Mouse (Mus musculus): Measurements from ENCODE around the gene Gpr108. TPM values are rescaled to one million over a fixed set of nuclear protein-coding genes. Genes with fewer than 3 reads are reported as not detected.
"Not testable (repeated sequence)": the region's sequence is repeated elsewhere in the genome, so short reads cannot be mapped to it uniquely, and the experiment has no call there.

Gene Gpr108
- polyA plus RNA-seq, 1 experiment from 2014 or later = 16.2 TPM

DNA sequence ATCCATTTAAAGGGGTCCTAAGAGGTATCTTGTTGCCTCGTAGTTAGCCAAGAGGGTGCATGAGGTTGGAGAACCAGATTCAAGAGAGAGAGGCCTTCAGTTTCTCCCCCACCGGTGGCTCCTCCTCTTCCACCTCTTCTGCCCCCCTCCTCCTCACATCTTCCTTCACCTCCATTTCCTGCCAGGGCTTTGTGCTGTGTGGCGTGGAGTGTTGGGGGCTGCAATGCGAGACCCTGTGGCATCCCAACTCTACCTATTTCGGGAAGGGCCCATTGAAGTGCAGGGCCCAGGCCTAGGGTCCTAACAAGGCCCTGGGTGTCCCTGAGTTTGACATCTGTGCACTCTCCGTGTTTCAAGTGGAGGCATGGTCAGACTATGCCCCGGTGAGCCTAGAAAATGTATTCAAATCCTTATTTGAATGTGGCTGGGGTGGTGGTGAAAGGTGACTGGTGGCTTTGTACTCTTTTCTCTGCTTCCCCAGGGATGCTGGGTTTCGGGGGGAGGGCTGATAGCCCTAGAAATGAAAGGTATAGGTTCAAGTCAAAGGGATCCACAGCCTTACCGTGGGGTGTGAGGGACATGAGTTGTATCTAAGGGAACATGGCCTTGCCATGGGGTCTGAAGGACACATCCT, 31.5 kb upstream of the Gpr108 start:
- Histone ChIP-seq H3K4me2 (replicated peaks; ENCODE audit: low read depth) (no peak overlapping the region; the same call in 1 of the 2 replicates), H3K4me1 (replicated peaks; ENCODE audit: control insufficient read depth, insufficient read depth, low read length) (0 out of 2 replicates have a peak, but pooled peaks cover 6% of the 10 kb centered on the region), H3K9ac (ENCODE audit: low read depth, low read length) (no peak overlapping the region), H3K36me3 (ENCODE audit: control insufficient read depth, insufficient read depth) (no peaks in the 10 kb centered on the region), H3K4me3 (ENCODE audit: low read depth, low read length) (no peak overlapping the region), H3K27me3 (replicated peaks; ENCODE audit: control insufficient read depth, insufficient read depth, low read length) (no peaks in the 10 kb centered on the region), H3K27ac (ENCODE audit: low read depth, low read length) (no peak overlapping the region), H3K9me3 (ENCODE audit: control insufficient read depth) (no peaks in the 10 kb centered on the region)
- ATAC-seq = no peak
- 65% methylated on average over 9 of the region's 9 CpGs for WGBS
- TF ChIP-seq CTCF (IDR thresholded peaks at IDR 0.05; ENCODE audit: low read depth) = no peak

DNA sequence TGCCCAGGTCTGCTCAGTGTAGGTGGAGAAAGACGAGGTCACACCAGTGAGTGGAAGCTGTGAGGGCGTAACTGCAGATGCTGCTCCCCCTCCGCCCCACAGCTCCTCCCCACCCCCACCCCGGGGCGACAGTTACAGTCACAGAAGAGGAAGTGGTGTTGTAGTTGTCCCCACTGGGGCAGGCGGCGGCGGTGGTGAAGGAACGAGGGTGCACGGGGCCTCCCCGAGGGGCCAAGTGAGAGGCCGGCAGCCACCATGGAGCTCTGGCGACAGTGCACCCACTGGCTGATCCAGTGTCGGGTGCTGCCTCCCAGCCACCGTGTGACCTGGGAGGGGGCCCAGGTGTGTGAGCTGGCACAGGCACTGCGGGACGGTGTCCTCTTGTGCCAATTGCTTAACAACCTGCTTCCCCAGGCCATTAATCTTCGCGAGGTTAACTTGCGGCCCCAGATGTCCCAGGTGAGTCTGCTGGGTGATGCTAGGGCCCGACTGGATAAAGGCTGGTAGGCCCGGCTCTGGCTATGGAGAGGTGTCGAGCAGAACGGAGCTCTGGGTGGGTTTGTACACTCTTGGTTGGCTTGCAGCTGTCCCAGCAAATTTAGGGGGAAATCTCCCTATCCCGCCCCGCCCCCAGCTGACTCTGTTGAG, 30.8 kb upstream of the Gpr108 start, which contains the start of gene Vav1:
TSS of gene Vav1 (plus strand) at position 158 of the 648 bp plus-strand sequence.
- Histone ChIP-seq H3K27me3 (replicated peaks; ENCODE audit: control insufficient read depth, insufficient read depth, low read length) (no peaks in the 10 kb centered on the region), H3K27ac (ENCODE audit: low read depth, low read length) (no peak within 1 kb of the TSS), H3K9me3 (ENCODE audit: control insufficient read depth) (no peaks in the 10 kb centered on the region), H3K36me3 (ENCODE audit: control insufficient read depth, insufficient read depth) (no peaks in the 10 kb centered on the region), H3K4me1 (replicated peaks; ENCODE audit: control insufficient read depth, insufficient read depth, low read length) (0 out of 2 replicates have a peak, but pooled peaks cover 6% of the 10 kb centered on the region), H3K9ac (ENCODE audit: low read depth, low read length) (no peak within 1 kb of the TSS), H3K4me3 (ENCODE audit: low read depth, low read length) (no peak within 1 kb of the TSS), H3K4me2 (replicated peaks; ENCODE audit: low read depth) (no peak within 1 kb of the TSS; the same call in 1 of the 2 replicates)
- 50% methylated on average over 26 of the region's 26 CpGs for WGBS
- ATAC-seq = no peak
- TF ChIP-seq CTCF (IDR thresholded peaks at IDR 0.05; ENCODE audit: low read depth) = no peak

DNA sequence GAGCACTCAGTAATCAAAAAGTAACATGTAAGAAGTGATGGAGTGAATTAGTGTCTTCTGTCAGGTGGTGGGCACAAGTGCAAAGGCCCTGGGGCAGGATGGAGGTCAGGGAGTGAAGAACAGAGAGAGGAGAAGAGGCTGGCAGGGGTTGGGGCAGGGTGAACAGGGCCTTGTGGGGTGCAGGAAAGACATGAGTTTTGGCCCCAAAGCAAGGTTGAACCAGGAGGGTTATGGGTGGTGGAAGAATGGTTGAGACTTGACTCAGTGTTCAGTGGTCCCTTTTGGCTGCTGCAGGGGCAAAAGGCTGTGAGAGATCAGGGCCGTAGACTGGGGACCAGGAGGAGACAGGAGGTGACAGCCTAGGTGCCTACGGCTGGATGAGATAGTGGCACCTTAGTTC, 30.3 kb upstream of the Gpr108 start:
- Histone ChIP-seq H3K36me3 (ENCODE audit: control insufficient read depth, insufficient read depth) (no peaks in the 10 kb centered on the region), H3K27me3 (replicated peaks; ENCODE audit: control insufficient read depth, insufficient read depth, low read length) (no peaks in the 10 kb centered on the region), H3K9ac (ENCODE audit: low read depth, low read length) (no peak overlapping the region), H3K4me3 (ENCODE audit: low read depth, low read length) (no peak overlapping the region), H3K9me3 (ENCODE audit: control insufficient read depth) (no peaks in the 10 kb centered on the region), H3K27ac (ENCODE audit: low read depth, low read length) (no peak overlapping the region), H3K4me1 (replicated peaks; ENCODE audit: control insufficient read depth, insufficient read depth, low read length) (0 out of 2 replicates have a peak, but pooled peaks cover 6% of the 10 kb centered on the region), H3K4me2 (replicated peaks; ENCODE audit: low read depth) (no peak overlapping the region)
- no peak for ATAC-seq
- WGBS = 75% methylated on average over 2 of the region's 2 CpGs
- TF ChIP-seq CTCF (IDR thresholded peaks at IDR 0.05; ENCODE audit: low read depth) = no peak

DNA sequence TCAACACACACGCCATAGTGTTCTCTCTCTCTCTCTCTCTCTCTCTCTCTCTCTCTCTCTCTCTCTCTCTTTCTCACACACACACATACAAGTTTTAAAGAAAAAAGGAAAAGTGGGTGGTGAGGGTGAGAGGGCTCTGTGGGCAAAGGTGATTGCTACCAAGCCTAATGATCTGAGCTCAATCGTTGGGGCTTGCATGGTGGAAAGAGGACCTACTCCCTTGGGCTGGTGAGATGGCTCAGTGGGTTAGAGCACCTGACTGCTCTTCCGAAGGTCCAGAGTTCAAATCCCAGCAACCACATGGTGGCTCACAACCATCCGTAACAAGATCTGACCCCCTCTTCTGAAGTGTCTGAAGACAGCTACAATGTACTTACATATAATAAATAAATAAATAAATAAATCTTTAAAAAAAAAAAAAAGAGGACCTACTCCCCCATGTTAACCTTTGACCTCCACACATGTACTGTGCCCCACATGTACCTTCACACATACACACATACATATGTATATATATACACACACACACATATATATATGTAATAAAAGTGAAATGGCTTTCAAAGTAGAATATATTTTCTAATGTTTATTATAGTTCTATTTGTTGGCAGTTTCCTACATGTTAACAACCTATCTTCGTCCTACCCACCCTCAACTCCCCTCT, 29.5 kb upstream of the Gpr108 start:
- 74% methylated on average over 4 of the region's 5 CpGs for WGBS
- not testable (repeated sequence) for H3K27ac ChIP-seq (ENCODE audit: low read depth, low read length); H3K36me3 ChIP-seq (ENCODE audit: control insufficient read depth, insufficient read depth); H3K4me1 ChIP-seq (replicated peaks; ENCODE audit: control insufficient read depth, insufficient read depth, low read length); ATAC-seq; H3K4me2 ChIP-seq (replicated peaks; ENCODE audit: low read depth); H3K9ac ChIP-seq (ENCODE audit: low read depth, low read length); H3K9me3 ChIP-seq (ENCODE audit: control insufficient read depth); H3K4me3 ChIP-seq (ENCODE audit: low read depth, low read length); H3K27me3 ChIP-seq (replicated peaks; ENCODE audit: control insufficient read depth, insufficient read depth, low read length)

DNA sequence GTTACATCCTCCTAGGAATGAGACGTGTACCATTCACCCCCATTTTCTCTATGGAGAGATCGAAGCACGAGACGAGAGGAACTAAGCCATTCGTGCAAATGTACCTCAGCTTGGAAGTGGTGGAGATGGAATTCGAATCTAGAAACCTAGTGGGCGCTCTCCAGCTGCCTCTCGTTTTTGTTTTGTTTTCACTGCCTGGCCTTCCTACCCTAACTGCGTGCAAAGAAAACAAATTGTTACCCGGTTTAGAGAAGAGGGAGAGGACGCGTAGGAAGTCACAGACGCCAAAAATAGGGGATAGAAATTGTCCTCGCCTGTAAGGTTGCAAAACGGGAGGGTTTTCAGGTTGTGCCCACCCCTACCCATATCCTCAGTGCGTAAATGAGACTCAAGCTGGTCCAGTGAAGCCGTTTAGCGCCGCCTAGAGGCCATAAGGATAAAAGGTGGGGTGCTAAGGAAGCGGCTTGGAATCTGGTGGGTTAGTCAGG, 28.4 kb upstream of the Gpr108 start:
- under 1% methylated on average over 20 of the region's 20 CpGs for WGBS
- 0 out of 2 replicates have a peak, but pooled peaks cover 6% of the 10 kb centered on the region for H3K4me1 ChIP-seq (replicated peaks; ENCODE audit: control insufficient read depth, insufficient read depth, low read length)
- H3K9ac ChIP-seq (ENCODE audit: low read depth, low read length) = 0 out of 2 replicates have a peak overlapping the region, but pooled peaks have one; percentile 13
- ATAC-seq = no peak
- H3K36me3 ChIP-seq (ENCODE audit: control insufficient read depth, insufficient read depth) = no peaks in the 10 kb centered on the region
- peak; percentile 92 for TF ChIP-seq CTCF (IDR thresholded peaks at IDR 0.05; ENCODE audit: low read depth)
- H3K4me3 ChIP-seq (ENCODE audit: low read depth, low read length) = peak overlapping the region; percentile 61
- no peaks in the 10 kb centered on the region for H3K27me3 ChIP-seq (replicated peaks; ENCODE audit: control insufficient read depth, insufficient read depth, low read length)
- H3K27ac ChIP-seq (ENCODE audit: low read depth, low read length) = 0 out of 2 replicates have a peak overlapping the region, but pooled peaks have one; percentile 29
- H3K9me3 ChIP-seq (ENCODE audit: control insufficient read depth) = no peaks in the 10 kb centered on the region
- H3K4me2 ChIP-seq (replicated peaks; ENCODE audit: low read depth) = peak overlapping the region; percentile 90

DNA sequence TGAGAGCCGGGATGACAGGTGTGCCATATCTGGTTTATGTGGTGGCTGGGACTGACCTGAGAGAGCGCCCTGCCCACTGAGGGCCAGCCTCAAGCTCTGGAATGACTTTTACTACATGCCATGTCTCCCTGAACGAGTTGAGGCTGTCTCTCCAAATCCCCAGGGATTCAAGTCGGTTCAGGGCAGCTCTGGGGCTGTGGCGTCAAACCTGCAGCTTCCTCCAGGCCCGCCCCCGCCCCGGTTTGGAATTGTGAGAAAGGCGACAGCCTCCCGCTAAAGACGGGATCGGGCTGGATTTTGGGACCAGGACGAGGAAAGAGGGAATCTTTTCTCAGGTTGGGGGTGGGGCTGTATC, 27.7 kb upstream of the Gpr108 start:
- H3K27me3 ChIP-seq (replicated peaks; ENCODE audit: control insufficient read depth, insufficient read depth, low read length) = no peaks in the 10 kb centered on the region
- H3K36me3 ChIP-seq (ENCODE audit: control insufficient read depth, insufficient read depth) = no peaks in the 10 kb centered on the region
- no peaks in the 10 kb centered on the region for H3K9me3 ChIP-seq (ENCODE audit: control insufficient read depth)
- peak overlapping the region; percentile 31; the same call in 1 of the 2 replicates for H3K9ac ChIP-seq (ENCODE audit: low read depth, low read length)
- 1% methylated on average over 13 of the region's 13 CpGs for WGBS
- H3K4me1 ChIP-seq (replicated peaks; ENCODE audit: control insufficient read depth, insufficient read depth, low read length) = 0 out of 2 replicates have a peak, but pooled peaks cover 6% of the 10 kb centered on the region
- peak; percentile 39; the same call in 1 of the 2 replicates for ATAC-seq
- H3K4me2 ChIP-seq (replicated peaks; ENCODE audit: low read depth) = peak overlapping the region; percentile 90
- TF ChIP-seq CTCF (IDR thresholded peaks at IDR 0.05; ENCODE audit: low read depth) = no peak
- H3K4me3 ChIP-seq (ENCODE audit: low read depth, low read length) = peak overlapping the region; percentile 61
- 0 out of 2 replicates have a peak overlapping the region, but pooled peaks have one; percentile 22 for H3K27ac ChIP-seq (ENCODE audit: low read depth, low read length)

Data from intestine, postnatal 0 days (tissue).